Mouse (Mus musculus): ENCODE measurements around the gene Pkd2l1. TPM values are rescaled to one million over a fixed set of nuclear protein-coding genes. Genes with fewer than 3 reads are reported as not detected.
"Not testable (repeated sequence)": the region's sequence is repeated elsewhere in the genome, so short reads cannot be mapped to it uniquely, and the experiment has no call there.

Pkd2l1 gene
- polyA plus RNA-seq, 1 experiment = 8.2 TPM

- no peaks in the 10 kb centered on the region for H3K4me1 ChIP-seq (ENCODE audit: control insufficient read depth, insufficient read depth, low read length)
- under 1% methylated on average over 45 of the region's 45 CpGs for WGBS
- H3K27ac ChIP-seq (ENCODE audit: insufficient read depth, low read length) = peak within 1 kb of the TSS; percentile 38; the same call in 1 of the 2 replicates
- H3K27me3 ChIP-seq (ENCODE audit: control insufficient read depth, insufficient read depth, low read length) = no peaks in the 10 kb centered on the region
- H3K4me3 ChIP-seq (replicated peaks; ENCODE audit: insufficient read depth, low read depth, low read length) = peak within 1 kb of the TSS; percentile 89
- TF ChIP-seq POLR2A (IDR thresholded peaks at IDR 0.05; ENCODE audit: borderline replicate concordance, insufficient read depth, low read length) = peak; percentile 54; the same call in 1 of the 2 replicates
- no peak for TF ChIP-seq CTCF (IDR thresholded peaks at IDR 0.05; ENCODE audit: borderline replicate concordance, insufficient read depth, low read depth, low read length)
- peak; percentile 91 to 92 for DNase-seq
Measured at GRCm38 (mm10) chr19:44135072-44135959, 56.9 kb downstream of the Pkd2l1 start, which contains the start of gene Cwf19l1. Gene Cwf19l1, minus strand, starts transcription at chr19:44135876.

DNA sequence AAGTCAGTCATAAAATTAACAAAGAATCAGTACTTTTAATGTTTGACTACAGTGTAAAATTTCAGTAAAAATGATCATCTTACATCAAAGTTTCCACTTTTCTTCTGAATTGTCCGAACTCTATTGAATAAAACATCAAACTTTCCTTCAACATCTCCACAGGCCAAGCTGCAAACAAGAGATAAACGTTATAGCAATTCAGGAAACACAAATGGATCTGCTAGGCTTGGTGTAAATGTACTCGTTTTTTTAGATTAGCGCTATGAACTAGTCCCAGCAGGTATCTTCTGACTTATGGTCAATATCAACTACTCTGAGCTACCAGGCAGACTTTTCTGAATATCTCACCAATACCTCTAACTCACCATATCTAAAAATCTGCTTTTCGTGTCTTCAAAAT is 59.3 kb downstream of the Pkd2l1 start:
- no peak overlapping the region for H3K4me3 ChIP-seq (replicated peaks; ENCODE audit: insufficient read depth, low read depth, low read length)
- DNase-seq = no peak
- TF ChIP-seq CTCF (IDR thresholded peaks at IDR 0.05; ENCODE audit: borderline replicate concordance, insufficient read depth, low read depth, low read length) (no peak), POLR2A (IDR thresholded peaks at IDR 0.05; ENCODE audit: borderline replicate concordance, insufficient read depth, low read length) (no peak)
- H3K27me3 ChIP-seq (ENCODE audit: control insufficient read depth, insufficient read depth, low read length) = no peaks in the 10 kb centered on the region
- WGBS = 89% methylated on average over 5 of the region's 5 CpGs
- H3K27ac ChIP-seq (ENCODE audit: insufficient read depth, low read length) = no peak overlapping the region
- H3K4me1 ChIP-seq (ENCODE audit: control insufficient read depth, insufficient read depth, low read length) = no peaks in the 10 kb centered on the region

DNA sequence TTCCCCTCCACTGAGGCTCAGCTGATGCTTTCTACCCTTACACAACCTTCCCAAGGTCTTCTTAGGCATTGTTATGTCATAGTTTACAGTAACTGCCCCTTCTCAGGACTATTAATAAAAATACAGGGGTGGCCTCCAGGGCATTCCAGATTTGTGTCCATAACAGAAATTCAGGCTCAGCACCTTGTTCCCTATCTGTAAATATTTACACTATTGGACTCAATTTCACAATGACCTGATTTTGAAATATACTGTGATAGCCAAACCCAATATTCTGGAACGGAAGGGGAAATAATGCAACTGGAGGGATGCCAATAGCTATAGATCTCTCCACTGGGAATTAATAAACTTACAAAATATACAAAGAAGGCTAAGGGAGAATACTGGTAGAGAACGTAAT is 63.7 kb downstream of the Pkd2l1 start:
- Histone ChIP-seq H3K4me1 (ENCODE audit: control insufficient read depth, insufficient read depth, low read length) (no peaks in the 10 kb centered on the region), H3K27me3 (ENCODE audit: control insufficient read depth, insufficient read depth, low read length) (no peaks in the 10 kb centered on the region), H3K27ac (ENCODE audit: insufficient read depth, low read length) (no peak overlapping the region), H3K4me3 (replicated peaks; ENCODE audit: insufficient read depth, low read depth, low read length) (no peak overlapping the region)
- TF ChIP-seq POLR2A (IDR thresholded peaks at IDR 0.05; ENCODE audit: borderline replicate concordance, insufficient read depth, low read length) (no peak), CTCF (IDR thresholded peaks at IDR 0.05; ENCODE audit: borderline replicate concordance, insufficient read depth, low read depth, low read length) (no peak)
- 89% methylated on average over 2 of the region's 2 CpGs for WGBS
- DNase-seq = no peak

- Histone ChIP-seq H3K4me3 (replicated peaks; ENCODE audit: insufficient read depth, low read depth, low read length) (no peak overlapping the region), H3K27me3 (ENCODE audit: control insufficient read depth, insufficient read depth, low read length) (no peaks in the 10 kb centered on the region), H3K27ac (ENCODE audit: insufficient read depth, low read length) (no peak overlapping the region), H3K4me1 (ENCODE audit: control insufficient read depth, insufficient read depth, low read length) (no peaks in the 10 kb centered on the region)
- no peak for DNase-seq
- no peak for TF ChIP-seq POLR2A (IDR thresholded peaks at IDR 0.05; ENCODE audit: borderline replicate concordance, insufficient read depth, low read length)
- no peak for TF ChIP-seq CTCF (IDR thresholded peaks at IDR 0.05; ENCODE audit: borderline replicate concordance, insufficient read depth, low read depth, low read length)
- WGBS = 91% methylated on average over 10 of the region's 10 CpGs
Measured at GRCm38 (mm10) chr19:44127729-44128497, 64.3 kb downstream of the Pkd2l1 start.

DNA sequence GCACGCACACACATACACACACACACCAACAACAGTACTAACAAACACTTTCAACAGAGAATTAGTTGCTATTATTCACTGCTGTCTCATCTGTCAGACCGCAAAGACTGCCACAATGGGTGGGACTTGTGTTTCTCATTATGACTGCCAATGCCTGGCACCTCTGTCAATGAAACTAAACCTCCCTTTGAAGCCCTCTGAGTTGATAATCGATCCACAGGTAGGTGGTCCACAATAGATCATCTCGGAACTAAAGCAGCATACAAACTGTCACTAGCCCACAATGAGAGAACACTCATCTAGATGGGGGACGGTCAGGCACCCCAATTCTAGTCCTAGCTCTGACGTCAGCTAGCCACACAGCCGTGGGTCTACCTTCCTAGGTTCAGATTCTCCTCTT is 71.1 kb downstream of the Pkd2l1 start:
- Histone ChIP-seq H3K27ac (ENCODE audit: insufficient read depth, low read length) (no peak overlapping the region), H3K4me1 (ENCODE audit: control insufficient read depth, insufficient read depth, low read length) (no peaks in the 10 kb centered on the region), H3K4me3 (replicated peaks; ENCODE audit: insufficient read depth, low read depth, low read length) (no peak overlapping the region), H3K27me3 (ENCODE audit: control insufficient read depth, insufficient read depth, low read length) (no peaks in the 10 kb centered on the region)
- 94% methylated on average over 7 of the region's 7 CpGs for WGBS
- no peak for TF ChIP-seq POLR2A (IDR thresholded peaks at IDR 0.05; ENCODE audit: borderline replicate concordance, insufficient read depth, low read length)
- TF ChIP-seq CTCF (IDR thresholded peaks at IDR 0.05; ENCODE audit: borderline replicate concordance, insufficient read depth, low read depth, low read length) = no peak
- DNase-seq = no peak

GRCm38 (mm10) chr19:44120686-44121085 is 71.6 kb downstream of the Pkd2l1 start:
- DNase-seq; H3K27ac ChIP-seq (ENCODE audit: insufficient read depth, low read length); H3K4me1 ChIP-seq (ENCODE audit: control insufficient read depth, insufficient read depth, low read length); H3K27me3 ChIP-seq (ENCODE audit: control insufficient read depth, insufficient read depth, low read length); H3K4me3 ChIP-seq (replicated peaks; ENCODE audit: insufficient read depth, low read depth, low read length): not testable (repeated sequence)
- WGBS = 91% methylated on average over 9 of the region's 9 CpGs

DNA sequence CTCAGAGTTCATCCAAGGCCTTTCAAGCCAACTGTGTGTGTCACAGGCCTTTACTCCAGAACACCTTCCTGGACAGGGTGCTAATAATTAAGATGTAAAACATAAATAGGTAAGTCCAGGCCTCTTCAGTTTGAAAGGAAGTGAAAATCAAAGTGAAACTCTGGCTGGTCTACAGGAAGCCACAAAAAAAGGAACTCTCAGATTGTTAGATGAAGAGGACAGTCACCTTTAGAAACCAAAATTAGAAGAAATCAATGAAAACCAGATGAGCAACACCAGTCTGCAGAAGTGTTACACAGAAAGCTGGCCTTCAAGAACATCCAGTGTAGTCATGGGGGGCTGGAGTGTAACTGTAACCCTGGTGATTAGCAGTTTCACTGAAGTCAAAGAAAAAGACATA is 74.4 kb downstream of the Pkd2l1 start:
- no peaks in the 10 kb centered on the region for H3K27me3 ChIP-seq (ENCODE audit: control insufficient read depth, insufficient read depth, low read length)
- no peak for DNase-seq
- no peak overlapping the region for H3K27ac ChIP-seq (ENCODE audit: insufficient read depth, low read length)
- TF ChIP-seq POLR2A (IDR thresholded peaks at IDR 0.05; ENCODE audit: borderline replicate concordance, insufficient read depth, low read length) = no peak
- no peak for TF ChIP-seq CTCF (IDR thresholded peaks at IDR 0.05; ENCODE audit: borderline replicate concordance, insufficient read depth, low read depth, low read length)
- H3K4me1 ChIP-seq (ENCODE audit: control insufficient read depth, insufficient read depth, low read length) = no peaks in the 10 kb centered on the region
- no peak overlapping the region for H3K4me3 ChIP-seq (replicated peaks; ENCODE audit: insufficient read depth, low read depth, low read length)

DNA sequence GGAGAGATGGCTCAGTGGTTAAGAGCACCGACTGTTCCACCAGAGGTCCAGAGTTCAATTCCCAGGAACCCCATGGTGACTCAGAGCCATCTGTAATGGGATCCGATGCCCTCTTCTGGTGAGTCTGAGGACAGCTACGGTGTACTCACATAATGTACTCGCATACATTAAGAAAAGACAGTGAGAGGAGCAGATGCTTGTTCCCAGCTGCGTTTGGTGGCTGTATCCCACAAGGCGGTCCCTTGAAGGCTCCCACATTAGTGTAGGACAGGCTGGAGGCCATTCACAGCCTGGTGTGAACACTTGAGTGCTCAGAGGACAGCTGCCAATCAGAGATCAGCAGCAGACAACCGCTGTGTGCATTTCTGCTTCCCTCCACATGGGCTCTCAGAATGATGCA is 80.5 kb downstream of the Pkd2l1 start:
- WGBS = 40% methylated on average over 7 of the region's 7 CpGs
- TF ChIP-seq CTCF (IDR thresholded peaks at IDR 0.05; ENCODE audit: borderline replicate concordance, insufficient read depth, low read depth, low read length) (0 out of 2 replicates have a peak, but pooled peaks have one; percentile 31), POLR2A (IDR thresholded peaks at IDR 0.05; ENCODE audit: borderline replicate concordance, insufficient read depth, low read length) (no peak)
- H3K4me3 ChIP-seq (replicated peaks; ENCODE audit: insufficient read depth, low read depth, low read length) = no peak overlapping the region
- no peak for DNase-seq
- H3K27me3 ChIP-seq (ENCODE audit: control insufficient read depth, insufficient read depth, low read length) = no peaks in the 10 kb centered on the region
- H3K27ac ChIP-seq (ENCODE audit: insufficient read depth, low read length) = no peak overlapping the region
- no peaks in the 10 kb centered on the region for H3K4me1 ChIP-seq (ENCODE audit: control insufficient read depth, insufficient read depth, low read length)

Data from cerebellum, adult 2 months (tissue).